Mouse (Mus musculus): ENCODE data around the gene Cdh1.
"Not testable (repeated sequence)": the region's sequence is repeated elsewhere in the genome, so short reads cannot be mapped to it uniquely, and the experiment has no call there.

Cdh1 gene

DNA sequence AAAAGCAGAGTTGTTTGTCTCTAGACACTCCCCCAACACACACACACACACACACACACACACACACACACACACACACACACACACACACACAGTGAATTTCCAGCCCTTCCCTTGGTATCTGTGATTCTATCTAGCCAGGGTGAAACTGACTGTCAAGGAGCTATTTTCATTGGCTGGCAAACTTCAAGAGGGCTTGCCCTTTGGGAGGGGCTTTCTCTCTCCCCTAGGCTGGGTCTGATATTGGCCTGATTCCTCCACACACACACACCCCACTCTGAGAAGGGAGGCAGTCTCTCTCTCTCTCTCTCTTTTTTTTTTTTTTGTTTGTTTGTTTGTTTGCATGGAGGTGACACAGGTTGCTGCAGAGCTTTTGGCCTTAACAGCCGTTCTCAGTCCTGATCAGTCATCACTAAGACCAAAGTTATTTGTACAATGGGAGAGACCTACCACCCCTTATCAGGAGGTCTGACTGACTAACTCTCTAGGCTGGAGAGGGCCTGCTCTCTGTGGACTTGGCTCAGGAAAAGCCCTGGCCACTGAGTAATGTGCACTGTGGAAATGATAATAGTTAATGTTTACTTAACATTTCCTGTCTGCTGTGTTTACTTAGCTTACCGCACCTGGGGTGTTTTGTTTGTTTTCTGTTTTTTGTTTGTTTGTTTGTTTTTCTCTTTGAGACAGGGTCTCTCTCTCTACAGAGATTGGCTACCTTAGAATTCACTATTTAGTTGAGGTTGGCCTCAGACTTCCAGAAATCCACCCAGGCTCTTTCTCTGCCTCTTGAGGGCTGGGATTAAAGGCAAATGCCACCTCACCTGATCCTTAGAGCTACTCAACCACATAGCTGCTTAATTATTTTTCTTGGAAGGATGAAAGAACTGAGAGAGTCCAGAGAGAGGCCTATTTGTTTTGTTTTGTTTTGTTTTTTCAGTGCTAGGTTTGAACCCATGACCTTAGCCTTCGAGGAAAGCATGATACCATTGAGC lies 14.4 kb upstream of the Cdh1 start:
- in situ Hi-C loops (cut with MseI, MboI) = no loop called here

DNA sequence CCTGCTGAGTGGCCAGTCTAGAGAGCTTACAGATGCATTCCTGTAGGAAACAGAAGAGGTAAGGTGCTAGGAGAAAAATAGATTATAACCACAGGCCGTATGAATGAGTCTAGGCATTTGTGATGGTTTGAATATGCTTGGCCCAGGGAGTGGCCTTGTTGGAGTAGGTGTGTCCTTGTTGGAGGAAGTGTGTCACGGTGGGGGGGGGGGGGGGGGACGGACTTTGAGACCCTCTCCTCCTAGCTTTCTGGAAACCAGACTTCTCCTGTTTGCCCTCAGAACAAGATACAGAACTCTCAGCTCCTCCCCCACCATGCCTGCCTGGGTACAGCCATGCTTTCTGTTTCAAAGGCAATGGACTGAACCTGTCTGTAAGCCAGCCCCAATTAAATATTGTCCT lies 10.7 kb upstream of the Cdh1 start:
- in situ Hi-C loops (cut with MseI, MboI) = no loop called here

DNA sequence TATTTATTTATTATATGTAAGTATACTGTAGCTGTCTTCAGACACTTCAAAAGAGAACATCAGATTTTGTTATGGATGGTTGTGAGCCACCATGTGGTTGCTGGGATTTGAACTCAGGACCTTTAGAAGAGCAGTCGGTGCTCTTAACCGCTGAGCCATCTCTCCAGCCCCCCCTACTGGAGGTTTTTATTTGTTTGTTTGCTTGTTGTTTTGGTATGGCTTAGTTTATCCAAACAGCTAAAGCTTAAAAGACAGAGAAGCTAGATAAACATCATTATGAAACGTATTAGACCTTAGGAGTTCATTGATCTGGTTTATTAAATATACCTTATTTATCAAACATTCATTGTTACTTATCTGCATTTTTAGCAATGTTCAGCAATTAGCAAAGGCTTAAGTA lies 7.5 kb upstream of the Cdh1 start:
- in situ Hi-C loops (cut with MseI, MboI) = not testable (repeated sequence)

DNA sequence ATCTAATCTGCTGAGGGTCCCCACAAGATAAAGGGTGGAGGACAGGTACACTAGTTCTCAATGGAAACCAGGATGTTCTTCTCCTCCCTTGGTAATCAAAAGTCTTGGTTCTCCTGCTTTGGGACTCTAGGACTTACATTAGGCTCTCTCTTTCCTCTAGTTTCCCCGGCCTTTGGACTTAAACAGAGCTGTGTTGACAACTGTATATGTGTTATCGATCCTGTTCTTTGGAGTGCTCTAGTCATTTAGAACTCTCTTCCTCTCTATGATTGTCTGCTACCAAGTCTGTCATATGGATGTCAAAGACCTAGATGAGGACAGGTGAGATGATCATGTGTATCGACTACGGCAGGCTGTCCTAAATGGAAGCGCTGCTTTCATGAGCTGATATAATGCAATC lies 6.1 kb upstream of the Cdh1 start:
- in situ Hi-C loops (cut with MseI, MboI) = no loop called here

DNA sequence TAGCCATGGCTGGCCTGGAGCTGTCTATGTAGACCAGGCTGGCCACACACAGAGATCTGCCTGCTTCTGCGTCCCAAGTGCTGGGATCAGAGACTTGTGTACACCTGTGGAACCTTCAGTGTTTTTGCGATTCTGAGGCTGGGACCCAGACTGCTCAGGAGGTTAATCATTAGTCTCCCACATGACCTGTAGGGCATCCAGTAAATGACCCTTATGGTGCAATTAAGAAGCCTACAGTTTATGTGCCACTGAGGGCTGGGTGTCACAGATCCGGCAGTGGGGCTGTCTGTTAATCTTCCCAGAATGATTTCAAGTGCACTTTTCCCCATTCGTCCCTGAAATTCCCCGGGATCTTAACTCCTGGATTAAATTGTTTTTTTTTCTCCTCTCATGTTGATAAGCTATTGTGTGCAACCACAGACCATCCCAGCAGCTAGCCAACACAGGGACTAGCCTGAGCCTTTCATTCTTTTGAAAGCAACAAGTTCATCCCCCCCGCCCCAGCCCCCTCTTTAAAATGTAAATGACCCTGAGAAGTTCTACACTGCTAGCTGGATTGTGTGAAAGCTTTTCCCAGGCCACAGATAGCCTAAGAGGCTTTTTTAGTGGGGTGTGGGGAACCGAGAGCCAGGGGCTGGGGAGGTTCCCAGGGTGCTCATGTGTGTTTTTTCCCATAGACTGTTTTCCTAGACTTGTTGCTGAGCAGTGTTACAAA lies 3.7 kb upstream of the Cdh1 start:
- in situ Hi-C loops (cut with MseI, MboI) = no loop called here

DNA sequence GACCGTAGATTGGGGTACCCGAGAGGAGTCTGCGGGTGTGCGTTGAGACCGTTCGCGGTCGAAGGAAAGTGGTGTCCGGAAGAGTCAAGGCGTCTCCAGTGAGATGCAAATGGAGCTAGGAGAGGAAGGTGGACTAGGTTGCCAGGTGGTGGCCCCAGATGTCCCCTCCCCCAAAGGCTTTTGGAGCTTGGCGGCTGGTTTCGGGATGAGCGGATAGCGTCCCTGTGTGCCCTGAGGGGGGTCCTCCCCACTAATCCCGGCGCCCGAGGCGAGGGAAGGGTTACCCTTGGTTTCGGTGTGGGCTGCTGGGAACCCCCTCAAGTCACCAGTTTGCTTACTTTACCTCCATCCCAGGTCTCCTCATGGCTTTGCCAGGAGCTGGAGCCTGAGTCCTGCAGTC lies 782 bp downstream of the Cdh1 start:
- in situ Hi-C loops (cut with MseI, MboI) = no loop called here

DNA sequence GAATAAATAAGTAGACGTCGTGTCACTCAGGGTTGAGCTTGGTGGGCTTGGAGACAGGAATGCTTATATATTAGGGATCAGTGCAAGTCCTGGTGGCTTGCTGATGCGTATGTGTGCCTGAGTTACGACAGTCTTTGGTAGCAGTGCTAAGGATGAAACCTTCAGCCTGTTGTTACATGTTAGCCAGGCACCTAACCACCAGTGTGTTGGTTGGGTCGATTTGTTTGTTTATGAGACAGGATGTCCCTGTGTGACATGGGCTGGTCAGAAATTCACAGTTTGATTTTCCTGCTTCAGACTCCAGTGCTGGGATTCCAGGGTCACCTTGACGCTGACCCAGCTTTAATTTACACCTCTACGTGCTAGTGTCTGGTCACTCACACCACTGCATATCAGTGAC lies 2.5 kb downstream of the Cdh1 start:
- in situ Hi-C loops (cut with MseI, MboI) = no loop called here

DNA sequence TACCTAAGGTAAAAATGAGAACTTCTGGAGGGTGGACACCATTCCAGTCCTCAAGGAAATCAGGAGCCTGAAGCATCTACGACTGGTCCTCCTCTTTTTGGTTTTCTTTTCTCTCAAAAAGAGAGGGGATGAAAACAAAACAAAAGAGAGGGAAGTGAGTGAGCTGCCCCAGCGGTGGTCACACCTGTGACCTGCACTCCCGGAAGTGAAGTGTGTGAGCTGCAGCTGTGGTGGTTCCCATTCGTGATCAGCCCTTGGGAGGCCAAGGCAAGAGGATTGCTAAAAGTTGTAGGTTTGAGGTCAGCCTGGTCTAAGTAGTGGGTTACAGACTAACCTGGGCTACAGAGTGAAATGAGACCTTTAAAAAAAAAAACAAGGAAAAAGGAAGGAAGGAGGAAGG lies 3.0 kb downstream of the Cdh1 start:
- in situ Hi-C loops (cut with MseI, MboI) = no loop called here

DNA sequence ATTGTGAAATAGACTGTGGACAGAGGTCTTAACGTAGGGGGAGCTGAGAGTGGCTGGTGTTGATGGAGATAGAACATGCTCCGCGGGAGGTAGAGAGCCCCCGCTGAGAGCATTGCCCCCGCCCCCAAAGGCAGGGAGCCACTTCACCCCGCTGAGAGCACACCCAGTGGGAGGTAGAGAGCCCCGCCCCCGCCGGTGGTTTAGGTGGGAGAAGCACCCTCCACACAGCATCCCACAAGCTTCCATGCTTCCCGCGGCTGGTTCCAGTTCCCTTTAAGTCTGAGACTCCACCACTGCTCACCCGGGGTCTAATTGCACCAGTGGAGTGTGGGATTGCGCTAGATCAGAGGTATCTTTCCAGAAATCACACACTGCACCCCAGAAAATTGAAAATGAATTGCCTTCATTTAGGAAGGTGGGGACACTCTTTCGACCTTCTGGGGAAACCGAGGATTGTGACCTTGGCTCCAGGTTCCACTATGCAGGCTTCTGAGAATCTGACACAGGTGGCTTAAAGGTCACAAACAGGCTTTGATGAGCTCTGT lies 3.5 kb downstream of the Cdh1 start:
- in situ Hi-C loops (cut with MseI, MboI) = no loop called here

DNA sequence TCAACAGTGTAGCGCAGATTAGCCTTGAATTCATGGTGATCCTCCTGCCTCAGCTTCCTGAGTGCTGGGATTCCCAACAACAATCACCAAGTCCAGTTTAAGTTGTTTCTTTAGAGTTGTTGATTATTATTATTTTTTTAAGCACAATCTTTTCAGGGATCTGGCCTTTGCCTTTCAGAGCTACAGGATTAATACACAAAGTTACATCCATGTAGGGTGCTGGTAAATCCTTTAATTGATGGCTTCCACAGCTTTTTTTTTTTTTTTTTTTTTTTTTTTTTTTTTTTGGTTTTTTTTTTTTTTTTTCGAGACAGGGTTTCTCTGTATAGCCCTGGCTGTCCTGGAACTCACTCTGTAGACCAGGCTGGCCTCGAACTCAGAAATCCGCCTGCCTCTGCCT lies 4.6 kb downstream of the Cdh1 start:
- in situ Hi-C loops (cut with MseI, MboI) = not testable (repeated sequence)

DNA sequence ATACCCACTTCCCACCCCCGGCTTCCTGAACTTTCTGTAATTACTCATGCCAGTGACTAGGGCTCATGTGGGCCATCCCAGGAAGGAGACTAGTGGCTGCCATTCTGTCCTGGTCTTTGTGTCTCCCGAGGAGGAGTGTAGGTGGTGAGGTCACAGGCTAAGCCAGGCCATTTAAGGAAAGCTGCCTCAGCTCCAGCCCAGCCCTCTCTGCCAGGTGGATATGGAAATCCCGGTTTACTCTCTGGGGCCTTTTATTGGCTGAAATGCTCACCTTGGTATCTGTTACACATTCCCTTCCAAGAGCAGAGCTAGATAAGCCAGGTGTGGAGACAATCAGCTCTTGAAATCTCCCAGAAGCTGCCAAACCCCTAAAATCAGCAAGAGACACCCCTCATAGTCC lies 5.3 kb downstream of the Cdh1 start:
- in situ Hi-C loops (cut with MseI, MboI) = no loop called here

DNA sequence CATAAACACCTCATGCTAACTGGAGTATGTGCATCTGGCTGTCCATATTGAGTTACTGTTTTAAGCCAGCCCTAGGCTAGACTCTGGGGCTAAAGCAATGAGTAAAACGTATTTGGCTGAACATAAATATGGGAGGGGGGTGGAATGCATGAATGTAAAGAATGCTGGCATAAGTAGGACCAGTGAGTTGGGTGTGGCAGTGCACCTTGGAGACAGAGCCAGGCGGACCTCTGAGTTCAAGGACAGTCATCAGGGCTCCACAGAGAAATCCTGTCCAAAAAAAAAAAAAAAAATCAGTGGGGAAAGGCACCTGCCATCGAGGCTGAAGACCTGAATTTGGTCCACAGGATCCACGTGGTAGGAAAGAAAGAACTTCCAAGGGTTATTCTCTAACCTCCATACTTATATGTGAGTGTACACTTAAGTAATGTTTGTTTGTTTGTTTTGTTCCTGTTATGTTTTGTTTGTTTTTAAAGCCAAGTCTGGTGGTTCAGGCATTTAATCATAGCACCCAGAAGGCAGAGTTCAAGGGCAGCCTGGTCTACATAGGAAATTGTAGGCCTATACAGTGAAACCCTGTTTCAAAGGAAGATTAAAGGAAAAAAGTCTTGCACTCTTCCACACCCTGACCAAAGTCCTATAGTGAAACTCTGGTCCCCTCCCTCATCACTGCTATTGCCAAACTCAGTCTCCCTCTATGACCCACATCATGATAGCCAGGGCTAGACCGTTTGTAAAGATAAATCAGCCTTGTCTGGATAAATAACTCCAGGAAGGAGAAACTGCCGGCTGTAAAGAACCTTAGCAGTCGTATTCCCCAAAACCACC lies 6.1 kb downstream of the Cdh1 start:
- in situ Hi-C loops (cut with MseI, MboI) = no loop called here

DNA sequence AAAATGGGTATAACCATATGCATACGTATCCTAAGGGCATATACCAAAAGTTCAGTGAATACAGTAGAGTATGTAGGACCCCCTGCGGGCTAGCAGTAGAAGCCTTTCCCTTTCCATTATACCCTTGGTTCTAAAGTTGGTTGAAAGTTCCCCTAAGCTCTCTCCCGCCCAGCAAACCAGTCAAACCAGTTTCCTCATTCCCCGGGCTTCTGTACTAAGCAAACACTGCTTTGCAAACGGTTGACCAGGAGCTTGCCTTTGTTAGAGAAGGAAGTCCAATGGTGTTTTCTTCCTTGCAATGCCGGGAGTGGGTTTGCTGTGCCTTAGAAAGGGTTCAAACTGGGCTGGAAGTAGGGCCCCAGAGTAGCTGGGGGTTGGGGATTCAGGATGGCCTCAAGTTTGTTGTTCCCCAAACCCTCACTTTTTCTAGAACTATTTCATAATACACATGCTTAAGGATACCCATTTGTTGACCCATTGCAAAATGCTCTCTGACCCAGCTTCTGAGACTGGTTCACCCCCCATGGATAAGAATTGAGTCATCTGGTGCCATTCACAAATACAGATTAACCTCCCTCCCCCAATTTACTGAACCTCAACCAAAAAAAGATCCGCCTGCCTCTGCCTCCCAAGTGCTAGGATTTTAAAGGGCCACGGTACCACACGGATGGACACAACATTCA lies 7.9 kb downstream of the Cdh1 start:
- in situ Hi-C loops (cut with MseI, MboI) = no loop called here

DNA sequence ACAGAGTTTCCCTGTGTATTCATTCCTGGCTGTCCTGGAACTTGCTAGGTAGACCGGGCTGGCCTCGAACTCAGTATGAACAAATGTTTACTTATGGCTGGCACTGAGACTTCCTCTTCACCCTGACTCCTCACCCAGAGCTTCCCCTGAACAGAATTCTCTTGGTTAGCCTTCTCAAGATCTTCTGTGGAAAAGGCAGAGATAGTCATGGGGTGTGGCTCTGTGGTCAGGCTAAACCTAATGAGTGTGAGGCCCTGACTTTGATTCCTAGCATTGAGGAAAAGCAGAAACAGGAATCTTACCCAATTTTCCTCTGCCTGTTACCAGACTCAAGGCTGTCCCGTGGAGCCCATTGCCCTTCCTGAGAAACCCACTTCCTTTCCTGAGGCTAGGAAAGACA lies 8.9 kb downstream of the Cdh1 start:
- in situ Hi-C loops (cut with MseI, MboI) = no loop called here

DNA sequence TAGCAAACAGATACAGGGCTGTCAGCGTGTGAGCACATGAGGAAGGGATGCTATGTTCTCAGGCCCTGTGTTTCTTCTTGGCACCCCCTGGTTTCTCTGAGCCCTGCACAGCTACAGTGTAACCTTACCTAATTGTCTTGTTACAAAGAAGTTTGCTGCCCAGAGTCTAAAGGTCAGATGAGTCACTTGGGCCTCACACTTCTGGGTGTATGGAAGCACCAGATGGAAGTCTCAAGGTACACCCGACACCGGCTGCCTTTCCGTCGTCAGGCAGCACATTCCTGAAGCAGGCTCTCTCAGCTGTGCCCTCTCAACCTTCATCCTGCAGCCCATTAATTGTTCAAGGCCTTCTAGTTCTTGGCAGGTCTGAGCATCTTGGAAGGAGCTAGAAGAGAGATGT lies 11.6 kb downstream of the Cdh1 start:
- in situ Hi-C loops (cut with MseI, MboI) = no loop called here

DNA sequence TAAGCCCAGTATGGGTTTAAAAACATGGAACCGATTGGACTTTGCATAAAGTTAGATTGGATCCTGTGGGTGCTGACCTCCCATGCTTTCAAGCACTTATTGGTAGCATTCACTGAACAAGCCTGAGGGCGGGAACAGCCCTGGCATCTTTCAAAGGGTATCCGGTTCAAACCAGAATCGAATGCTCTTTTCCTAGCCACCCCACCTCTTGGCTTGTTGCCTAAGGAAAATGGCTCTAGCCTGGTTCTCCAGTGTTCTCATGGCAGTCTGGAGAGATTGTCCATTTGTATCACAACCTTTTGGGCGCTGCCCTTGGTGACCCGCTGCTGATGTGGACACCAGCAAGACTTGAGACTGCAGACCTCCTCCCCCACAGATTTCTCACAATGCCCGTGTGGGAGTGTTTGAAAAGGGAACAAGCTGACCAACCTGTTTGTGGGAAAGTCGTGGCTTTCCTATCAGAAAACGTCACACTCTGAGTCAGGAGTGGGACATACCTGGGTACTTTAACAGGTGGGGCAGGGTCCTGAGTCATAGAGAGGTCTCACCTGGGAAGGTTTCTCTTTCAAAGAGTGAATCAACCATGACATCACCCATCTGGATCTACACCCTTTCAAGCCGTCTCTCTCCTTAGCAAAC lies 12.6 kb downstream of the Cdh1 start:
- in situ Hi-C loops (cut with MseI, MboI) = no loop called here

DNA sequence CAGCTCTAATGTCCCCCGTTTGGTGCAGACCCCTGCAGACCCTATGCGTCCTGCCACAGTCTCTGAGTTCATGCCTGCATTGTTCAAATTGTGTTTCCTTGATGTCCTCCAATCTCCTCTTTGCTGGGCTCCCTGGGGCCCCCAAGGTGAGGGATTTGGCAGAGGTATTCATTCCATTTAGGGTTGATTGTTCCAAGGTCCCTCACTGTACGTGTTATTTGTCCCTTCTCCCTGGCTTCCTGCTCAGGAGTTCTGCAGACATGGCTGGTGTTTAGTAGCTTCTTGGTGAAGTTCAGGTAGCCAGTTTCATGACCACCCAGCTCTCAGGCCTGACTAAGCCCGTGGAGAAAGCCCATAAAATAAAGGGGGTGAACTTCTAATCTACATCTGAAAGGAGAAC lies 13.5 kb downstream of the Cdh1 start:
- in situ Hi-C loops (cut with MseI, MboI) = no loop called here

DNA sequence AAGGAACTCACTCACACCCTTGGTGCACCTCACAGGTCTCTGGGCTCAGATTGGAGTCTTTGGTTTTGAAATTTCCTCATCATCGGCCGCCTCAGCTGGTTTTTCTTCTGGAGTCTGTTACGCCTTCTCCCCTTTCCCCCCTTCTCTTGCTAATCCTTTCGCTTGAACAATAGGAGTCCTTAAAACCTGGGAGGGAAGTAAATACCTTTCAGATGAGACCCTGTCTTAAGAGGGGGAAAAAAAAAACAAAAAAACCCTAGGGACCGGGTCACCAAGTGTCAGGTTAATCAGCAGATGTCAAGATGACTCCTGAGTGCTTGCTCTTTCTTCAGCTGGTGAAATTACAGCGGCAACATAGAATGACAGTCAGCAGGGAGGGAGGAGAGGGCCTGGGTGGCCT lies 14.0 kb downstream of the Cdh1 start:
- in situ Hi-C loops (cut with MseI, MboI) = no loop called here

DNA sequence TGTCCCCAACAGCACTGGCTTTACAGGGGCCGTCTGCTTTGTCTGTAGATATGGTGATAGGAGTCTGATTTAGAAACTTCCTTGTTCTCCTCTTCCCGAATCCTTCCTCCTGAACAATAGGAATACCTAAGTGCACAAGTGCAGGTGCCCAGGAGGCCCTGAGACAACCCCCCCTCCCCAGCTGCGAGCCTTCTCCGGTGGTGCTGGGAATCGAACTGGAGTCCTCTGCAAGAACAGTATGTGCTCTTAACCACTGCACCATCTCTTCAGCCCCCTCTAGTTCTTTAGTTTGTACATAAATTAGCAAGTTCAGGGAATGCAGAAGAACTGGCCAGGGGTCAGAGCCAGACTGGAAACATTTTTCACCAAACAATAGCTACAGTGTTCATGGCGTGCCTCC lies 14.7 kb downstream of the Cdh1 start:
- in situ Hi-C loops (cut with MseI, MboI) = no loop called here

DNA sequence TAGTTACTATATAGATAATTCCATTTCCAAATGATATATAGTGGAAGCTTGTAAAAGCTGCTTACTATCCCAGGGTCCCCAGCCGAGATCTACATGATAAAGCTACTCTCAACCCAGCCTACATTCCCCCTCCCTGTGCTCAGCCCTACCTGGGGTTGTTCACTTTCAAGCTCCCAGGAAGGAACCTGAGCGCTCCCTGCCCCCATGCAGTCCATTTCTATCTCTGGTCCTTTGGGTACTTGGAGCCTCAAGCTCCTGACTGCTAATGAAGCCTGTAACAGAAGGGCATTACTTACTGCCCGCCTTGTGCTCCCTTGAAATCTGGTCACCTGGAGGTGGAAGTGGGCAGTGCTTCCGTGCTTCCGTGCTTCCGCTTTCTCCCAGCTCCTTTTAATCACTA lies 15.2 kb downstream of the Cdh1 start:
- in situ Hi-C loops (cut with MseI, MboI) = no loop called here
